Mouse (Mus musculus): ENCODE results near the gene Inpp5d.

DNA sequence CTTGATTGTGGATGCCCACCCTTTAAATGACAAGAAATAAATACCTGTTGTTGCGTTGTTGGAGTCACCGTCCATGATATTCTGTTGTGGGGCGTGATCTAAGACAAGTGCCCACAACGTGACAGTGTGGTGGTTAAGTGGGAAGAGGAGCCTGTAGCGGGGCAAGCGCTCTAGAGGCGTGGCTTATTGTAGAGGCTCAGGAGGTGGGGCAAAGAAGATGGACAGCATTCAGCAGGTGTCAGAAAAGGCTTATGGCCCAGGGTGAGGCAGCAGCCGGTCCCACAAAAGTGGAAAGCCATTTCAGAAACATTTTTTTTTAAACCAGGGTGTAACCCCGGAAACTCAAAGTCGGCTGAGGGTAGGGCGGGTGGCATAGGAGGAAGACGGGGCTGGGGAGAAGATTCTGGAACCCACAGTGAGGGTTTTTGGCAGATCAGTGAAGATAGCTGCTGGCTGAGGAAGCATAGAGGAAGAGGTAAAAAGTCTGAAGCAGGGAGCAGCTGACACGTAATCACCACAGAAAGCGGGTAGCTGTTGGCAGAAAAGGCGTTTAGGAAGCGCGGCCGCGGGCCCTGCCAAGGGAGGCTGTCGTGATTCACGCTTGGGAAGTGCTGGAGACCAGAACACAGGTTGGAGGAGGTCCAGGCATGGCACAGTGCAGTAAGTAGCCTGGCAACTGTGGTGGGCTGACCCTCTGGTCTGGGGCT is 12.6 kb upstream of the Inpp5d start:
- TF ChIP-seq CTCF (IDR thresholded peaks at IDR 0.05; ENCODE audit: extremely low read depth, insufficient read length, insufficient replicate concordance, low read depth, low read length) (no peak), POLR2A (IDR thresholded peaks at IDR 0.05; ENCODE audit: low read depth, low read length) (no peak)
